Comparison of ENCODE assay signal across 30 mouse cellular contexts in genomic region chr9:71230011-71230410, GRCm38 (mm10). TPM values are rescaled to one million over a fixed set of nuclear protein-coding genes. Genes with fewer than 3 reads are reported as not detected.
DNase-seq lines count a peak whose midpoint lies in the region; ATAC-seq lines count a peak whose summit lies in the region.
"Had no signal": no experiment of that assay in that cellular context is flagged by ENCODE, and none has a peak within 500 bp of the region (broad histone marks: within the 10 kb centered on the region; RNA-seq: fewer than 3 reads in every experiment).

No protein-coding gene starts in this region.

- no peak overlapping the region for H3K4me3 ChIP-seq in midbrain, embryonic 11.5 days (ENCODE audit: low read depth, low read length)
- H3K4me3 ChIP-seq in midbrain, embryonic 13.5 days (replicated peaks): no peak overlapping the region
- no peak overlapping the region for H3K4me3 ChIP-seq in limb, embryonic 10.5 days
- no peak overlapping the region for H3K4me3 ChIP-seq in embryonic facial prominence, embryonic 10.5 days
- no peak overlapping the region for H3K4me3 ChIP-seq in forebrain, embryonic 10.5 days
- H3K4me3 ChIP-seq: embryonic facial prominence, embryonic 12.5 days; embryonic facial prominence, embryonic 15.5 days; forebrain, embryonic 12.5 days; forebrain, embryonic 15.5 days; heart, embryonic 12.5 days; heart, embryonic 15.5 days; hindbrain, embryonic 10.5 days; hindbrain, embryonic 13.5 days; intestine, embryonic 15.5 days had no signal

- H3K4me1 ChIP-seq in midbrain, embryonic 11.5 days (ENCODE audit: control insufficient read depth, insufficient read depth, low read length): no peaks in the 10 kb centered on the region
- H3K4me1 ChIP-seq in midbrain, embryonic 13.5 days (replicated peaks): no peaks in the 10 kb centered on the region
- H3K4me1 ChIP-seq in limb, embryonic 10.5 days: peaks cover 12% of the 10 kb centered on the region
- H3K4me1 ChIP-seq in embryonic facial prominence, embryonic 10.5 days: no peaks in the 10 kb centered on the region
- peaks cover 25% of the 10 kb centered on the region for H3K4me1 ChIP-seq in forebrain, embryonic 10.5 days
- H3K4me1 ChIP-seq: embryonic facial prominence, embryonic 12.5 days; embryonic facial prominence, embryonic 15.5 days; forebrain, embryonic 12.5 days; forebrain, embryonic 15.5 days; heart, embryonic 15.5 days; hindbrain, embryonic 13.5 days; intestine, embryonic 15.5 days had no signal

- ATAC-seq in midbrain, embryonic 11.5 days (ENCODE audit: low FRiP score): no peak
- no peak for ATAC-seq in midbrain, embryonic 13.5 days
- ATAC-seq: CD4-positive, CD25-positive, alpha-beta regulatory T cell, adult 4 months; forebrain, embryonic 15.5 days; hindbrain, embryonic 16.5 days; intestine, embryonic 15.5 days had no signal

- no peaks in the 10 kb centered on the region for H3K36me3 ChIP-seq in midbrain, embryonic 11.5 days (ENCODE audit: control insufficient read depth, insufficient read depth, low read length)
- H3K36me3 ChIP-seq in midbrain, embryonic 13.5 days: no peaks in the 10 kb centered on the region
- no peaks in the 10 kb centered on the region for H3K36me3 ChIP-seq in limb, embryonic 10.5 days
- H3K36me3 ChIP-seq in embryonic facial prominence, embryonic 10.5 days (replicated peaks): no peaks in the 10 kb centered on the region
- H3K36me3 ChIP-seq in forebrain, embryonic 10.5 days (replicated peaks): no peaks in the 10 kb centered on the region
- H3K36me3 ChIP-seq: embryonic facial prominence, embryonic 12.5 days; embryonic facial prominence, embryonic 15.5 days; forebrain, embryonic 12.5 days; forebrain, embryonic 15.5 days; heart, embryonic 12.5 days; heart, embryonic 15.5 days; hindbrain, embryonic 10.5 days; hindbrain, embryonic 13.5 days; intestine, embryonic 15.5 days had no signal

- no peaks in the 10 kb centered on the region; the same call in 1 of the 2 replicates for H3K27me3 ChIP-seq in midbrain, embryonic 11.5 days (ENCODE audit: control insufficient read depth, insufficient read depth, low read length)
- H3K27me3 ChIP-seq in midbrain, embryonic 13.5 days: peaks cover 25% of the 10 kb centered on the region
- peaks cover 85% of the 10 kb centered on the region for H3K27me3 ChIP-seq in limb, embryonic 10.5 days (ENCODE audit: low read depth, poor library complexity, severe bottlenecking)
- peaks cover 37% of the 10 kb centered on the region for H3K27me3 ChIP-seq in embryonic facial prominence, embryonic 10.5 days (replicated peaks; ENCODE audit: low read depth, poor library complexity, severe bottlenecking)
- peaks cover 100% of the 10 kb centered on the region for H3K27me3 ChIP-seq in forebrain, embryonic 10.5 days (ENCODE audit: poor library complexity, severe bottlenecking)
- H3K27me3 ChIP-seq: embryonic facial prominence, embryonic 12.5 days; heart, embryonic 15.5 days; intestine, embryonic 15.5 days had no signal

- no peaks in the 10 kb centered on the region for H3K9me3 ChIP-seq in midbrain, embryonic 11.5 days (ENCODE audit: control insufficient read depth, low read length)
- H3K9me3 ChIP-seq in midbrain, embryonic 13.5 days: no peaks in the 10 kb centered on the region
- no peaks in the 10 kb centered on the region for H3K9me3 ChIP-seq in limb, embryonic 10.5 days (replicated peaks)
- H3K9me3 ChIP-seq in embryonic facial prominence, embryonic 10.5 days: no peaks in the 10 kb centered on the region
- H3K9me3 ChIP-seq in forebrain, embryonic 10.5 days: no peaks in the 10 kb centered on the region
- H3K9me3 ChIP-seq: embryonic facial prominence, embryonic 12.5 days; embryonic facial prominence, embryonic 15.5 days; forebrain, embryonic 12.5 days; forebrain, embryonic 15.5 days; heart, embryonic 12.5 days; heart, embryonic 15.5 days; hindbrain, embryonic 10.5 days; hindbrain, embryonic 13.5 days; intestine, embryonic 15.5 days had no signal

- H3K27ac ChIP-seq in midbrain, embryonic 11.5 days (ENCODE audit: low read depth, low read length): no peak overlapping the region
- no peak overlapping the region for H3K27ac ChIP-seq in midbrain, embryonic 13.5 days
- no peak overlapping the region for H3K27ac ChIP-seq in limb, embryonic 10.5 days
- H3K27ac ChIP-seq in embryonic facial prominence, embryonic 10.5 days (replicated peaks): no peak overlapping the region
- no peak overlapping the region for H3K27ac ChIP-seq in forebrain, embryonic 10.5 days
- H3K27ac ChIP-seq: embryonic facial prominence, embryonic 12.5 days; embryonic facial prominence, embryonic 15.5 days; forebrain, embryonic 12.5 days; forebrain, embryonic 15.5 days; heart, embryonic 15.5 days; hindbrain, embryonic 10.5 days; hindbrain, embryonic 13.5 days; intestine, embryonic 15.5 days had no signal

- no peak overlapping the region for H3K9ac ChIP-seq in midbrain, embryonic 11.5 days (ENCODE audit: low read length)
- no peak overlapping the region for H3K9ac ChIP-seq in midbrain, embryonic 13.5 days (replicated peaks)
- H3K9ac ChIP-seq: embryonic facial prominence, embryonic 12.5 days; embryonic facial prominence, embryonic 15.5 days; forebrain, embryonic 12.5 days; forebrain, embryonic 15.5 days; heart, embryonic 12.5 days; heart, embryonic 15.5 days; hindbrain, embryonic 13.5 days; intestine, embryonic 15.5 days had no signal

- 29% methylated on average over 6 of the region's 6 CpGs for whole genome bisulfite sequencing in midbrain, embryonic 11.5 days
- 27% methylated on average over 6 of the region's 6 CpGs for WGBS in midbrain, embryonic 13.5 days
- 3% methylated on average over 6 of the region's 6 CpGs for WGBS in limb, embryonic 10.5 days
- 36% methylated on average over 6 of the region's 6 CpGs for WGBS in embryonic facial prominence, embryonic 10.5 days
- WGBS in forebrain, embryonic 10.5 days: 37% methylated on average over 6 of the region's 6 CpGs

- H3K4me2 ChIP-seq in midbrain, embryonic 11.5 days: no peak overlapping the region
- H3K4me2 ChIP-seq in midbrain, embryonic 13.5 days (replicated peaks): no peak overlapping the region
- H3K4me2 ChIP-seq: embryonic facial prominence, embryonic 12.5 days; embryonic facial prominence, embryonic 15.5 days; forebrain, embryonic 12.5 days; forebrain, embryonic 15.5 days; heart, embryonic 12.5 days; heart, embryonic 15.5 days; hindbrain, embryonic 13.5 days; intestine, embryonic 15.5 days had no signal

- peak; percentile 70 for DNase-seq in midbrain, embryonic 11.5 days (ENCODE audit: low spot score, missing footprints)
- DNase-seq in embryo, embryonic 10.5 days (ENCODE audit: low spot score): peak; percentile 48
- DNase-seq in limb, embryonic 10.5 days (ENCODE audit: low spot score): peak; percentile 41
- no peak for DNase-seq in adrenal gland, adult 8-10 months
- DNase-seq in embryonic facial prominence, embryonic 10.5 days (ENCODE audit: low spot score): no peak
- DNase-seq in forebrain, embryonic 10.5 days (ENCODE audit: extremely low spot score, low spot score): no peak
- DNase-seq: adrenal gland, adult 2 months; adrenal gland, postnatal 25 days; cerebellum, adult 11-12 months; cerebellum, adult 8-10 months; cerebellum, postnatal 10 days; cerebellum, postnatal 36 days; gastrocnemius, postnatal 10 days; gastrocnemius, postnatal 36 days; heart, postnatal 10 days; heart, postnatal 36 days had no signal

RNA-seq across cellular contexts. Expression of gene Aldh1a2, which starts 14.4 kb away (rescaled TPM):
- polyA plus RNA-seq in midbrain, embryonic 11.5 days (2014; fragmentation: Nextera tagmentation; extraction: Ambion mirVana): 0.60 and 0.77 TPM in 2 replicates
- polyA plus RNA-seq in midbrain, embryonic 13.5 days (2015; fragmentation: Nextera tagmentation; extraction: Ambion mirVana): 5.0 and 8.6 TPM in 2 replicates
- 20.4 and 23.7 TPM in 2 replicates for polyA plus RNA-seq in limb, embryonic 10.5 days (2016; fragmentation: Nextera tagmentation; extraction: Ambion mirVana)
- total RNA-seq in adrenal gland, adult 8-10 months (2022): 10 to 100 TPM; 53.9 to 84.0 (median 63.2) TPM
- polyA plus RNA-seq in embryonic facial prominence, embryonic 10.5 days (2016; fragmentation: Nextera tagmentation; extraction: Ambion mirVana): 4.1 and 7.6 TPM in 2 replicates
- 0.31 and 0.32 TPM in 2 replicates for polyA plus RNA-seq in forebrain, embryonic 10.5 days (2016; fragmentation: Nextera tagmentation; extraction: Ambion mirVana)
- total RNA-seq: granulocyte monocyte progenitor cell, adult 5-6 weeks; MEL had no signal
- polyA plus RNA-seq: CD4-positive, CD25-positive, alpha-beta regulatory T cell, adult 4 months had no signal

Comparison
In these comparisons a context has a peak if more than half of its experiments do, and no peak if none do; other contexts are left out.
1. DNase-seq: peak in midbrain, embryonic 11.5 days (single experiment), embryo, embryonic 10.5 days (single experiment) and limb, embryonic 10.5 days (single experiment); none in adrenal gland, adult 8-10 months (single experiment), embryonic facial prominence, embryonic 10.5 days (single experiment) and forebrain, embryonic 10.5 days (single experiment).